Mouse (Mus musculus): ENCODE data around the gene Chrna1. TPM values are rescaled to one million over a fixed set of nuclear protein-coding genes. Genes with fewer than 3 reads are reported as not detected.

The Chrna1 gene
- total RNA-seq (2015; ENCODE audit: low replicate concordance) (0.38 and 0.84 TPM in 2 replicates), total RNA-seq (2017; ENCODE audit: low replicate concordance) (0.17 and 1.3 TPM in 2 replicates)

DNA sequence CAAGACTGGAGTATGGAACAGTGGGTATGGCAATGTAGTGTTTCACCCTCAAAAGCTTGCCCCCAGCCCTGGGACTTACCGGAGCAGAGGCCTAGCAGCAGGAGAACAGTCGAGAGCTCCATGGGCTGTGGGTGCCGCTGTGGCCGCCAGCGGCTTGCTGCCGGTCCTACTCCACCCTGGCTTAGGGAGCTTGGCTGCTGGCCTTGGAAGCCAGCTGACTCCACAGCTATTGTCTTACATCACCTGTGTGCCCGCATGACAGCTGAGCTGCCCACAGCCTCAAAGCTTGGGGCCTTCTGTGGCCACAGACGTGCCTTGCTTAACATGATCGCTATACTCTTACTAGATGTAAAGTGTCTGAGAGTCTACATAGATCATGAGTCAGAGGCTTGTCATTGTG, at the start of gene Chrna1:
Gene Chrna1, minus strand, starts transcription at position 173 of the 400 bp plus-strand sequence.
- ATAC-seq (replicated peaks; ENCODE audit: low FRiP score, poor library complexity, severe bottlenecking) = no peak

DNA sequence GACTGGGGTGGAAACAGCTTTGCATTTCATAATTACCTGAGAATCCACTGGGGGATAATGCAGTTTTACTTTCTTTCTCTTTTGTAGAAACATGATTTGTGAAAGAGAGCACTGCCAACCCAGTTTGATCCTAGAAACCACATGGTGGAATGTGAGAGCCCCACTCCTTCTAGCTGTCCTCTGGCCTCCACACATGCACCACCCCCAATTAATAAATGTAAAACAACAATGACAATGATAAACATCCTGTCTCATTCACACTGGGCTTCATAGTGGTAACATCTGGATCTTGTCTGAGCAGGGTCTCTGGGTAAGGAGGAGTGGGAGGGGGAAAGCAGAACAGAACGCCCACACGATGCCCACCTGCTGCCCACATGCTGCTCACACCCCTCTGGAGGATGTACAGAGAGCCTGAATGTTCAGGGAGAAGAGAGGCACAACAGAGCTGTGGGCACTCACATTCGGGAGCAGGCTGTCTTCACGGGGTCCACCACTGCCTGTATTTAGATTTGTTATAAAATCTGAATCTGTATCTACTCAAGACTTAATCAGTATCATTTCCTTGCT, 38.4 kb upstream of the Chrna1 start:
- ATAC-seq (replicated peaks; ENCODE audit: low FRiP score, poor library complexity, severe bottlenecking) = no peak

DNA sequence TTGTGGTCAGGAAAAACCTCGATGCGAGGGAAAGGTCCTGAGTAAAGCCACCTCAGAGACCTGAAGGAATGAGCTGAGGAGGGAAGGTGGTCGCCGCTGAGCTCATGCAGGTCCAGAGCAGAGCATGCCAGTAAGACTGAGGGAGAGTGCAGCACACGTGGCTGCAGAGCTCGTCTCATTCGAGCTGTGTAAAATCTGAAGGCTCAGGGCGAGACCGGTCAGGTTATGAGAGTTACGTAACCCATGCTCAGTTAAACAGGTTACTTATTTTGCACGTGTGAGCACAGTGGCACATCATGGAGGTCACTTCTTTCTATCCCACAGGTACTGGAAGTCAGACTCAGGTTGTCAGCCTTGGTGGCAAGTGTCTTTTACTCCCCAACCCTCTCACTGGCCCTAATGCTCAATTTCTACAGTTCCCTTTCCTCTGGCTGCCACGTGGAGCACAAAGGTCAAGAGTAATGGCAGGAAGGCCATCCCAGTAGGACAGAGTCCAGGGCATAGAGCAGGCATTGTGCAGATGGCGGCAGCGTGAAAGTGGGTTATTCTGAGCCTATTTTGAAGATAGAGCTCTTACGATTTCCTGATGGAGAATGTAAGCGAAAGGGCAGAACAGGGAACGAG, 36.4 kb upstream of the Chrna1 start:
- ATAC-seq (replicated peaks; ENCODE audit: low FRiP score, poor library complexity, severe bottlenecking) = no peak

DNA sequence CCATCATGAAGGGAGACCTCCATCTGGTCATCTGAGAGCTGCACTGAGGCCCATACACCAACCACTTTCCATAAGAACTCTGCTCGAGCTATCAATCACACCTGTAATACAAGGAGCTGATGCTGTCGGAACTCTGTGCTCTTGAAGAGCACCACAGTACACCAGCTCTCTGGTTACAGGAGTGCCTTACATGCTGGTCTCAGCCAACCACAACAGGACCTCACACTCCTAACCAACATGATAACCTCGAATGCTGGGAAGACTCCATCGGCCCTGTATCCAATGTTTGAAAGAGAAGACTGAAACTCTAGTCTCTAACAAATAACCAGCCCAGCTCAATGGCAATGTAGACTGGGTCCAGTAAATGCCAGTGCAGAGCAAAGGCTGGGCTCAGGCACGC, 35.3 kb upstream of the Chrna1 start:
- no peak for ATAC-seq (replicated peaks; ENCODE audit: low FRiP score, poor library complexity, severe bottlenecking)

DNA sequence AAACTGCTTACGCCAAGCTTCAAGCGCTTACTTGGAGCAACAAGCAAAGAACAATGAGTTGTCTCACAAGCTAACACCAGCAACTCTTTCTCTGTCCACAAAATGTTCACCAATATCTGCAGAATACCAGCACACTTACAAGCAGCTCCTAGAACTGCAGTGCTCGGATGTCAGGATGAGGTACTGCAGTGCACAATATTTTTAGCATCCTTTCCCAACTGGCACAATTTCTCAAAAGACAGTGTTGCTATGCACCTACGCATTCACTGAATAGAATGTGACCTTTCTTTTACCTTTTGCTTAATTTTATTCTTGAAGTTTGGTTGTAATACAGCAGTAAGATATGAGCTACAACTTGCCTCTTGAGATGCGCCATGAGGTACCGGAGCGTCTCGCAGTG, 34.2 kb upstream of the Chrna1 start:
- no peak for ATAC-seq (replicated peaks; ENCODE audit: low FRiP score, poor library complexity, severe bottlenecking)

DNA sequence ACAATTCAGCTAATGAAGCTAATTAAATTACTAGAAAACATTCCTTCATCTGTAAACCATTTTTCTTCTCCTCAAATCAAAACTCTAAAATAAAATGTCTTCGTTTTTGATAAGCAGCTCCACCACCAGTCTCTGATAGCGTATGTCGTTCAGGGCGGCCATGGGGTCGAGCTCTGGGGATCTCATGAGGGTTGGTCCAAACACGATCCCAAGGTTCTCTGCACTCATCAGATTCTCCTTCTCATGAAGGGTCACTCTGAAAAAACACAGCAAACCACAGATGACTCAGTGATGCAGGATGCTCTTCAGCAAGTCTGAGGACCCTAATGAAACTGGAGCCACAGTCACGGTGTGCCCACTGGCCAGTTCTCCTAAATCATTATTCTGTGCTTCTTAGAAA, 32.8 kb upstream of the Chrna1 start:
- ATAC-seq (replicated peaks; ENCODE audit: low FRiP score, poor library complexity, severe bottlenecking) = no peak

DNA sequence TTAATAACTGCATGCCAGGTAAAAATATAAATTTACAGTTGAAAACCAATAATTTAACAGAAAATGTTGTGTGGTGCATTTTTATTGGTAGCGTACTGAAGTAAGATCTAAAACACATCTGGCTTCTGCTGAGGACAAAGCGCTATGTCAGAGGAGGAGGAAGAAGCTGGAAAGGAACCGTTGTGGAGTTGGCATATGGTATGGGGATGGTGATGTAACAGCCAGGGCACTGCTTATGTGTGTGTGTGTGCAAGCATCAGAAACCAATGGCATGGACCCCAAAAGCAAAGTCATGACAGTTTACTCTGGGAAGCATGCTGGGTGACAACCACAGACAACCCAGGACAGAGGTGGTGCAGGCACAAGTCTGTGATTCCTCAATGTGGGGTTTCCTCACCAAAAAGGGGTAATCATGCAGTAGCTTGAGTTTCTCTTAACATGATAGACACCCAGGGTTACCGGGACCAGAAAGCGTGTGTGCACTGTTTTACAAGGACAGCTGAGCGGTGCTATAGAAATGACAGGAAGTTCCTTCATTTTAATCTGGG, 32.3 kb upstream of the Chrna1 start:
- ATAC-seq (replicated peaks; ENCODE audit: low FRiP score, poor library complexity, severe bottlenecking) = no peak

DNA sequence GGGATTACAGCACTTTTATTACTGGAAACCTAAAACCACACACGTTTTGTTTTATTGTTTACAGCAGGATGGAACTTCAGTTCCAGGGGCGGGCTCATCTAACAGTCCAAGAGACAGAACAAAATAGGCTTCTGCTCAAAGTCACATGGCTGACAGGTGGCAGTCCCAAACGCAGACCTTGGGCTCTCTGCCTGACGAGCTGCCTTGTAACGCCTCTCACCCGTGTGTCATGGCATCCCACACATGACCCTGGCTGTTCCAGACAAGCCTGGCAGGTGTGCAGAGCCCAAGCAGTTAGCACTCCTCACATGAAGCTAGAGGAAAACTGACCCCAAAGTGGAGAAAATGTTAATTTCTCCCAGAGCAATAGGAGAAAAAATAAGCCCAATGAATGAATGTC, 31.7 kb upstream of the Chrna1 start:
- ATAC-seq (replicated peaks; ENCODE audit: low FRiP score, poor library complexity, severe bottlenecking) = no peak

DNA sequence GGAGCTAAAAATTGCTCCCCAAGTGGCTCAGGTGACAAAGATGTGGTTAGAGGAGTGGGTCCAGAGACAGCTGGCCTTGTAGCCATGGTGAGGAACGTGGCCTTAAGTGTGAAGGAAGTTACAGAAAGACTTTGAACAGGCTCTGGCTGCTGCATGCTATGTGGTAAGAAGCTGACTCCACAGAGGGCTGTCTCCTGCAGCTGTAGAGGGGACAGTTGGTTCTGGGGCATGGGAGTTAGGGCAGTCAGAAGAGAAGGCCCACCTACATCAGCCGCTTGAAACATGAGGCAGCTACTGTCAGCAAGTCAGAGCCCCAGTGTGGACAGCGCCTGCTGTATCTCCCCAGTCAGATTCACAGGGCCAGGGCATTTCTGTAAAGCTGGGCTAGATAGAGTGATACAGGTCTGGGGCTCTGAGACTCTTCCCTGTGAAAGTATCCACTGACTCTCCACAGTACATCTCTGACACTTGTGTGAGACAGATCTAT, 29.6 kb upstream of the Chrna1 start:
- no peak for ATAC-seq (replicated peaks; ENCODE audit: low FRiP score, poor library complexity, severe bottlenecking)

DNA sequence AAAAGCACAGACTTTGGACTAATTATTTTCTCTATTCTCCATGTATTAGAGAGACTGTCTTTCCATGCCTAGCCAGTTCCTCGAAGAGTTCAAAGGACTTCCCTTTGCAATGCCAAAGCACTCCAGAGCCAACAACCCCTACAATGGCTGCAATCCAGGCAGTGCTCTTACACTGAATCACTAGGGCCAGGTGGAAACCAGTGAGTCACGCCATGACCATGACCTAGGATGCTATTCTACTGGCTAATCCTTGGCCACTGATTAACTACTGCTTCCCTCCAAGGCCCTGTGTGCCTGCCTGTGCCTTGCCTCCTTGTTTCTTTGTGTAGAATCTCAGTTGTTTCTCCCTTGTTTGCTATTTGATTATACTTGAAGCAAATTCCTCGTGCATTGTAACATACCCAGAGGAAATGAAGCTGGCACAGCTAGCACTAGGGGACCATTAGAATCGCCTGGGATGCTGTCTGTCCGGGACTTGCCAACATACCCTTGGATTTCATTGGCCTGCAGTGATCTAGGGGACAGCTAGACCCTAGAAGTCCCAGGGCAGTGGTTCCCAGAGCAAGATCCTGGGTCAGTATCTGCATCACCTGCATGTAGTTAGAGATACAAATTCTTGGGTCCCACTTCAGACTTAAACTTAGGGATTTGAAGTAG, 29.1 kb upstream of the Chrna1 start:
- no peak for ATAC-seq (replicated peaks; ENCODE audit: low FRiP score, poor library complexity, severe bottlenecking)

DNA sequence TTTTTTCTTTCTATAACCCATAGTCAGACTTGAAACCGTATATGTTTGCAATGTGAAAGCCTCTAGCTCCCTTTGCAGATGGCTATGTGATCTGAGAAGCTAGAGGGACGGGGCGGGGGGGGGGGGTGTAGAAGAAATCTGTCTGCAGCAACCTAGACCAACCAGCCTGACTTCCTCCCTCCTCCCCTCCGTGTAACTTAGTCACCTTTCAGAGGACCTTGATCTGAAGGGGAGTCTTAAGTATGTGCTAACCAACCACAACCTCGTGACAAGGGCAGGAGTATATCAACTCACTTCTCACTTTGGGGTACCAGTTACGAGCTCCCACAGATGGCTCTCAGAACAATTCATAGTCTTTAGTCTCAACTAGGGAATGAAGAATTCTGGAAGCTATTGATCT, 28.3 kb upstream of the Chrna1 start:
- no peak for ATAC-seq (replicated peaks; ENCODE audit: low FRiP score, poor library complexity, severe bottlenecking)

DNA sequence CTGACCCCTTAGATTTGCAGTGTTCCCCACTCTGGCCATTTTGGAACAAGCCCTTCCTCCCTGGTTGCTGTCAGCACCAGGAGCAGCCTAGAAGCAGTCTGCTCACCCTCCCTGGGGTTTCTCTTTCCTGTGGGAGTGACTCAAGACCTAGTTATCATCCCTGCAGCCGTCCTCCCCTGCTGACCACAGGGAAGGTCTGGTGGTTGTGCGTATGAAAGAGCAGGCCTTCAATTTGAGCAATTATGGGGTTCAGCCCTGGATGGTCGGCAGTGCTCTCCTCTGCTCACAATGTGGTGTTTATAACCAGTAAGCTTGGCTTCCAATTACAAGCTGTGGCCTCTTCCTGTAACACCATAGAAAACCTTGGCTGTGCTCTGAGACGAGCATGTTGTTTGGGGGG, 27.5 kb upstream of the Chrna1 start:
- no peak for ATAC-seq (replicated peaks; ENCODE audit: low FRiP score, poor library complexity, severe bottlenecking)

DNA sequence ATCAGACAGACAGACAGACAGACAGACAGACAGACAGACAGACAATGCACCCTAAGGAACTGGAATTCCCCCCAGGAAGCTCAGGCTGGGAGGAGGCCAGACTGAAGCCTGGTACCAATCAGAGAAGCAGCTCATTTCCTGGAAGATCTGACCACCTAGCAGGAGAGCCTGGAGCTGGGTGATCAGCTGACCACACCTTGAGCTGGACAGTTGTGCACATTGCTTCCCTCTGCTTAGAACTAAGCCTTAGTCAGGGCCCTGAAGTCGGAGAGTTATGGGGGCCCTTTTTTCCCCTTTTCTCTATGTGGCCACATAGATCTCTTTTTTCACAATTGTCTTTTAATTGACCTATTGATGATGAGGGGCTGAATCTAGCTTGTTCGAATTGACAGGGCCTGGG, 27.0 kb upstream of the Chrna1 start:
- ATAC-seq (replicated peaks; ENCODE audit: low FRiP score, poor library complexity, severe bottlenecking) = no peak

DNA sequence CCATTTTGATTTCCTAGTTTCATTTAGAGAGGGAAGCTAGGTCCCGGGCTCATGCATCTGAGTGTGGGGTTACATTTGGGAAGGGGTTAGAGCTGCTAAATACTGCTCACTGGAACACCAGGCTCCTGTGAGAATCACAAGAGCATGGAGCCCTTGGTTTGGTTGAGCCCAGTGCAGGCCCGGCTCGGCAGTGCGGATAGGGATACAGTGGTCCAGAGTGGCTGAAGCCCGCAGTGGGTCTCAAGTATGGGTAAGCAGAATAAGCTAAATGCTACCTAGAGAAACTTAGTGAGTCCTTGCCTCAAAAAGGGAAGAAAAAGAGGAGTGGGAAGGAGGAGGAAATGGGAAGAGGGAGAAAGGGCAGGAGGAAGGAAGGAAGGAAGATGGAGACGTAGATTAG, 26.5 kb upstream of the Chrna1 start:
- no peak for ATAC-seq (replicated peaks; ENCODE audit: low FRiP score, poor library complexity, severe bottlenecking)

DNA sequence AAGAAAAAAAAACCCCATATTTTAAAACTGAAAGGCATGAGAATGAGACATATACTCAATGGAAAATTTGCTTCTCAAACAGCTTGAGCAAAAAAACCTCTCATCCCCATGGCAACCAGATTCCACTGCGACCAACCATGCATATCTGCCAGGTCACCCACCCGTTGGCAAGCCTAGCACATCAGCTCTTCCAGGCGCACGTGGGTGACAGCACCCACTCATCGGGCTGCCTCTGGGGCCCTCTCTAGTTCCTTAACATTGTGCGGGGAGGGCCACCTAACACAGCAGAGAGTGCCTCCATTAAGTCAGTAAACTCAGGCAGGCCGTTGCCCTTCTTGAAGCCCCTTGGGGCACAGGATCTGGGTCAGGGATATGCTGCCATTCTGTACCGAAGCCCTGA, 24.9 kb upstream of the Chrna1 start:
- ATAC-seq (replicated peaks; ENCODE audit: low FRiP score, poor library complexity, severe bottlenecking) = no peak

DNA sequence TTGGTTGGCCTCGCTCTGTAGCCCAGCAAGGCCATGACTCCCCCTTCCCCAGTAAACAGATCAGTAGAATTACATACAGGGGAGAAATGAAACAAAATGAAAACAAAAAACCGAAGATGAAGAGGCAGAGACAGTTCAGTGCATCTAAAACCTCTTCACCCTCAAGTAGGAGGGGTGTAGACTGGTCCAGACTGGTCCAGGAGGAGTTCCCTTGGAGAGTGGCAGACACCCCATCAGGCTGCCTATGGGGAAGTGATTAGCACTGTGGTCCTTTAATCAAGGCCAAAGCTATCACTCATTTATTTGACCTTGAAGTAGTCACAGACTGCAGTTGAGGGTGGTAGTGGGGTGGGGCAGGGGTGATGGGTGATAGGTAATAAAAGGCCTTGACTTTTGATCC, 24.4 kb upstream of the Chrna1 start:
- no peak for ATAC-seq (replicated peaks; ENCODE audit: low FRiP score, poor library complexity, severe bottlenecking)

DNA sequence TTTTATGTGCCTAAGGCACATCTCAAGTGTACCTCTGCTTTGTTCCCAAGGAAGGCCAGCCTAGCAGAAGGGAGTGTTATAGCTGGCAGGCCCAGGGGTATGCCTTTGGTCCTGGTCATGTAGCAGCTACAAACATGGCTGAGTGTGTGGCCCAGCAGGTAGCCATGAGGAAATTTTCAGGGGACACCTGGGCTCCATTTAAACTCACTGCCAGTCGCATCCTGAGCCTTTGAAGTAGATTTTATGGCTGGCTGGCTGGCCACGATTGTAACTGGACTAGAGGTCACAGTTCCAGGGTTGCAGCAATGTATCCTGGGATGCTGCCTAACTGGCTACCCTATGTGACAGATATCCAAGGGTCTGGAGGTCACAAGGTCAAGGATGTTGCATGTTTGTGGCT, 20.5 kb upstream of the Chrna1 start:
- no peak for ATAC-seq (replicated peaks; ENCODE audit: low FRiP score, poor library complexity, severe bottlenecking)

DNA sequence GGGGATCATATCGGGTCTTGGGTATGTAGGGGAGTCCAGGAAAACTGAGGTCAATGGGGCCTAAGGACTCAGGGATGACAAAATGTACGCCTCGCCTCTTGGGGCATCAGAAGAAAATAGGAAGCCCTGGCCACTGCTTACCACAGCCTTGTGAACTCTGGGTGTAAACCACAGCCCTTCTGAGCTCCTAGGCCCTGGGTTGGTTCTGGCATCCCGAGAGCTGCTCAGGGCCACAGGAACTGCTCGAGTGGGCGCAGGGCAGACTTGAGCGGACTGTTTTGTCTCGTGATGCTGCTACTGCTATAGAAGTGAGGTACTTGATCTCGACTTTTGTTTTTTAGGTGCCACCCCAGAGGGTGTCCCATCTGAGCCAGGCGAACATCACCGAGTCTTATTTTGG, 17.6 kb upstream of the Chrna1 start:
- ATAC-seq (replicated peaks; ENCODE audit: low FRiP score, poor library complexity, severe bottlenecking) = no peak

DNA sequence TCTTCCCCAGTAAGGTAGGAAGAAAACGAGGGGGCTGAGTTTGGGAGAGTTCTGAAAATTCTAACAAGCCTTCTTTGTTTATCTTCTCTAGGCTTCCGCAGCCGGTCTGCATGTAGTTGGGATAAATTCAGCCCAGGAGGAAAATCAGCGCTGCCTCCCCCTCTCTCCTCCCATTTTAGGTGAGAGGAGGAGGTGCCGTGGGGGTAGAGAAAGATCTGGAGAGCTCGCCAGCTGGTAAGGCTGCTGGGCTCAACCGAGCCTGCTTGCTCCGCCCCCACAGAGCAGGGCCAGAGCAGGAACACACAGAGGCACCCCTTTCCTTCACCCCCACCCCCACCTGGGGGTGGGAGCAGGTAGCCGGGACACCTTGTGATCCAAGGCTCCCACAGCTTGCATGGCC, 16.6 kb upstream of the Chrna1 start:
- no peak for ATAC-seq (replicated peaks; ENCODE audit: low FRiP score, poor library complexity, severe bottlenecking)

DNA sequence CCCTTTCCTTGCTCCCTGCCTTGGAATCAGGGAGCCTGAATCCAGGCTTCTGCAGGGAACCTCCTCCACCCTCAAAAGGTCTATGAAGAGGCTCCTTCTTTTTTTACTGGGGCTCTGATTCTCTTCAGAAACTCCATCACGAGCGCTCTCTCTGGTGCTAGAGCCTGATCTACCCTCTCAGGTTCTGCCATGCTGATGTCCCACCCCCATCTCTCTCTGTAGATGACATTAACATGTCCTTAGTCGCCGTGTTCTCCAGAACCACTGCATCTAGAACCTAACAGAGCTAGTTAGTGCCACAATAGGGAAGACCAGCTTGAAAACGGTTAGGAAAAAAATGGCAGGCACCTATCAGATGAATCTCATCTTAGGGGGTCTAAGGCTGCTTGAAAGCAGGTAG, 16.2 kb upstream of the Chrna1 start:
- no peak for ATAC-seq (replicated peaks; ENCODE audit: low FRiP score, poor library complexity, severe bottlenecking)

DNA sequence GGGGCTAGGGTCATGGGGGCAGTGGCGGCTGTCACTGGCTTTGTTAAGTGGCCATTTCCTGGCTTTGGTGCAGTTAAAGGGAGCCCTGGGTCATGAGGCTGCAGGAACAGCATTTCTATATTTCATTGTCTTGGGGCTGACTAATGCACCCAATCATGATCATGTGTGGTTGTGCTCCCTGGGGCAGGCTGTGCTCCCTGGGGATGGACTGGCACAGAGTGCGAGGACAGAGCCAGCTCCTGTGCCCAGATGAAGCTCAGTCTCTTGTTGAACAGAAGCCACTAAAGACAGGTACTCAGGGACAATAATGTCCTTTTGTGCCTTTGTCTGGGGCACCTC, 12.9 kb upstream of the Chrna1 start:
- ATAC-seq (replicated peaks; ENCODE audit: low FRiP score, poor library complexity, severe bottlenecking) = no peak

Measured in erythroblast, adult 5-6 weeks (primary cell).